Mouse (Mus musculus): ENCODE results near the gene Ascc3.

Ascc3 gene

GRCm38 (mm10) chr10:50763457-50764310 is 171.2 kb downstream of the Ascc3 start:
- DNase-seq (ENCODE audit: low spot score) = peak; percentile 31

- no peak for DNase-seq (ENCODE audit: low spot score)
These were observed 180.3 kb downstream of the Ascc3 start for GRCm38 (mm10) chr10:50772811-50773210.

GRCm38 (mm10) chr10:50773846-50774245 is 181.4 kb downstream of the Ascc3 start:
- DNase-seq (ENCODE audit: low spot score) = no peak

GRCm38 (mm10) chr10:50792840-50793239 is 200.4 kb downstream of the Ascc3 start:
- DNase-seq (ENCODE audit: low spot score) = no peak

GRCm38 (mm10) chr10:50801594-50801993 is 209.1 kb downstream of the Ascc3 start:
- DNase-seq (ENCODE audit: low spot score) = no peak

- DNase-seq (ENCODE audit: low spot score) = no peak
These were observed 209.9 kb downstream of the Ascc3 start for GRCm38 (mm10) chr10:50802380-50802779.

GRCm38 (mm10) chr10:50806166-50806565 is 213.7 kb downstream of the Ascc3 start:
- DNase-seq (ENCODE audit: low spot score) = no peak

GRCm38 (mm10) chr10:50822363-50822762 is 229.9 kb downstream of the Ascc3 start:
- DNase-seq (ENCODE audit: low spot score) = no peak

- no peak for DNase-seq (ENCODE audit: low spot score)
These were observed 234.4 kb downstream of the Ascc3 start for GRCm38 (mm10) chr10:50826829-50827228.

- no peak for DNase-seq (ENCODE audit: low spot score)
These were observed 242.1 kb downstream of the Ascc3 start for GRCm38 (mm10) chr10:50834533-50834932.

- DNase-seq (ENCODE audit: low spot score) = no peak
These were observed 250.9 kb downstream of the Ascc3 start for GRCm38 (mm10) chr10:50843363-50843762.

GRCm38 (mm10) chr10:50868202-50868601 is 275.7 kb downstream of the Ascc3 start:
- DNase-seq (ENCODE audit: low spot score) = no peak

GRCm38 (mm10) chr10:50876952-50877351 is 284.5 kb downstream of the Ascc3 start:
- DNase-seq (ENCODE audit: low spot score) = no peak

GRCm38 (mm10) chr10:50881476-50882069 is 289.1 kb downstream of the Ascc3 start:
- DNase-seq (ENCODE audit: low spot score) = peak; percentile 28

GRCm38 (mm10) chr10:50882366-50882765 is 289.9 kb downstream of the Ascc3 start:
- DNase-seq (ENCODE audit: low spot score) = no peak

- DNase-seq (ENCODE audit: low spot score) = no peak
These were observed 293.8 kb downstream of the Ascc3 start for GRCm38 (mm10) chr10:50886305-50886704.

GRCm38 (mm10) chr10:50890621-50891020 is 298.2 kb downstream of the Ascc3 start:
- no peak for DNase-seq (ENCODE audit: low spot score)

GRCm38 (mm10) chr10:50891876-50892711 is 299.6 kb downstream of the Ascc3 start:
- DNase-seq (ENCODE audit: low spot score) = no peak

- DNase-seq (ENCODE audit: low spot score) = no peak
These were observed 300.4 kb downstream of the Ascc3 start for GRCm38 (mm10) chr10:50892751-50893320.

- DNase-seq (ENCODE audit: low spot score) = no peak
These were observed 301.1 kb downstream of the Ascc3 start for GRCm38 (mm10) chr10:50893546-50893945.

GRCm38 (mm10) chr10:50894170-50894991 is 301.9 kb downstream of the Ascc3 start, which contains the start of gene Sim1:
Gene Sim1, plus strand, starts transcription at chr10:50894754.
- DNase-seq (ENCODE audit: low spot score) = no peak

Data from adipocyte (in vitro differentiated cells).